Mouse (Mus musculus) bone marrow, adult 2 months (tissue): ENCODE measurements around the gene Zfp507. TPM values are rescaled to one million over a fixed set of nuclear protein-coding genes. Genes with fewer than 3 reads are reported as not detected.

Source experiments
- H3K27ac ChIP-seq: fragments of 200-500 bp; 2 replicates; pipeline ENCODE4 v1.5.1; 2012; ENCODE audit warnings: low read depth, mild to moderate bottlenecking, control low read depth, inconsistent platforms, low read length; ENCODE audit not compliant: control insufficient read depth, poor library complexity, insufficient read depth
- H3K4me1 ChIP-seq: fragments of 200-500 bp; 2 replicates; pipeline ENCODE4 v1.6.1; 2011; ENCODE audit warnings: low read length; ENCODE audit not compliant: control insufficient read depth, insufficient read depth
- H3K4me3 ChIP-seq: fragments of 200-500 bp; replicated peaks from 2 replicates; pipeline ENCODE3; 2011; ENCODE audit warnings: mild to moderate bottlenecking, low read depth, low read length, control low read depth; ENCODE audit not compliant: control insufficient read depth
- CTCF ChIP-seq: fragments of 200-500 bp; IDR thresholded peaks from 2 replicates; pipeline ENCODE4 v1.5.1; 2011; ENCODE audit warnings: low read length, control low read depth; ENCODE audit not compliant: control insufficient read depth, insufficient read depth
- POLR2A ChIP-seq: fragments of 200-500 bp; IDR thresholded peaks from 2 replicates; pipeline ENCODE4 v1.6.1; 2011; ENCODE audit warnings: low read depth, mild to moderate bottlenecking, control low read depth, low read length, borderline replicate concordance; ENCODE audit not compliant: control insufficient read depth
- WGBS: fragments of 180-500 bp; shearing (Covaris S2); methylation state at CpG from one replicate; pipeline ENCODE4 v1.1.7; 2018; 5-methylcytosine and 5-hydroxymethylcytosine counted together
- polyA plus RNA-seq: library from polyadenylated mRNA; stranded (reverse); fragments of >200 nt; gene quantifications from 2 replicates; pipeline ENCODE4 v1.2.4, GENCODE M21; 2011; ENCODE audit warnings: low replicate concordance; ENCODE audit not compliant: missing spikeins, insufficient read depth, insufficient read length

Zfp507 gene
- polyA plus RNA-seq, 1 experiment = 12.2 TPM

GRCm38 (mm10) chr7:35764461-35764860, 38.3 kb downstream of the Zfp507 start:
- no peaks in the 10 kb centered on the region for H3K4me1 ChIP-seq
- H3K27ac ChIP-seq = no peak overlapping the region
- 87% methylated on average over 11 of the region's 11 CpGs for WGBS
- TF ChIP-seq POLR2A (no peak), CTCF (no peak)
- H3K4me3 ChIP-seq = no peak overlapping the region

- Histone ChIP-seq H3K4me3 (no peak overlapping the region), H3K4me1 (no peaks in the 10 kb centered on the region), H3K27ac (no peak overlapping the region)
- WGBS = 51% methylated on average over 5 of the region's 5 CpGs
- TF ChIP-seq POLR2A (no peak), CTCF (no peak)
These were observed 41.0 kb downstream of the Zfp507 start for GRCm38 (mm10) chr7:35761801-35762200.

GRCm38 (mm10) chr7:35759602-35760001, 43.2 kb downstream of the Zfp507 start:
- no peak overlapping the region for H3K4me3 ChIP-seq
- TF ChIP-seq CTCF (peak; percentile 60), POLR2A (no peak)
- no peak overlapping the region for H3K27ac ChIP-seq
- no peaks in the 10 kb centered on the region; the same call in 1 of the 2 replicates for H3K4me1 ChIP-seq
- WGBS = 38% methylated on average over 2 of the region's 2 CpGs

GRCm38 (mm10) chr7:35756510-35757440, 46.0 kb downstream of the Zfp507 start:
- 47% methylated on average over 14 of the region's 14 CpGs for WGBS
- Histone ChIP-seq H3K4me3 (no peak overlapping the region), H3K4me1 (no peaks in the 10 kb centered on the region; the same call in 1 of the 2 replicates), H3K27ac (no peak overlapping the region)
- peak; percentile 40; the same call in 1 of the 2 replicates for TF ChIP-seq CTCF
- no peak for TF ChIP-seq POLR2A

GRCm38 (mm10) chr7:35754886-35755168, 48.0 kb downstream of the Zfp507 start:
- no peak overlapping the region for H3K4me3 ChIP-seq
- TF ChIP-seq CTCF (no peak), POLR2A (no peak)
- H3K27ac ChIP-seq = peak overlapping the region; percentile 74
- no peaks in the 10 kb centered on the region; the same call in 1 of the 2 replicates for H3K4me1 ChIP-seq
- WGBS = 64% methylated on average over 4 of the region's 4 CpGs

- H3K4me3 ChIP-seq = peak within 1 kb of the TSS; percentile 79
- under 1% methylated on average over 70 of the region's 70 CpGs for WGBS
- H3K27ac ChIP-seq = peak within 1 kb of the TSS; percentile 74
- no peaks in the 10 kb centered on the region; the same call in 1 of the 2 replicates for H3K4me1 ChIP-seq
- TF ChIP-seq CTCF (no peak), POLR2A (peak; percentile 20; the same call in 1 of the 2 replicates)
These were observed 48.5 kb downstream of the Zfp507 start, which contains the start of gene Dpy19l3 for GRCm38 (mm10) chr7:35754033-35754885. TSS of gene Dpy19l3 (minus strand) at chr7:35754454.

GRCm38 (mm10) chr7:35753319-35754032, 49.3 kb downstream of the Zfp507 start:
- Histone ChIP-seq H3K4me3 (peak overlapping the region; percentile 79), H3K4me1 (no peaks in the 10 kb centered on the region; the same call in 1 of the 2 replicates), H3K27ac (no peak overlapping the region)
- 5% methylated on average over 15 of the region's 15 CpGs for WGBS
- TF ChIP-seq POLR2A (no peak), CTCF (no peak)

GRCm38 (mm10) chr7:35750873-35751272, 51.9 kb downstream of the Zfp507 start:
- Histone ChIP-seq H3K4me1 (no peaks in the 10 kb centered on the region; the same call in 1 of the 2 replicates), H3K4me3 (no peak overlapping the region), H3K27ac (no peak overlapping the region)
- TF ChIP-seq CTCF = no peak
- no peak for TF ChIP-seq POLR2A
- 28% methylated on average over 9 of the region's 9 CpGs for WGBS
